Mouse (Mus musculus): Measurements from ENCODE around the gene Lalba. TPM values are rescaled to one million over a fixed set of nuclear protein-coding genes. Genes with fewer than 3 reads are reported as not detected.

Gene Lalba
- 0.48 TPM in 1 of 2 replicates, not detected in the other for polyA plus RNA-seq (2012; rRNA removed)

GRCm38 (mm10) chr15:98482701-98483100, at the start of gene Lalba:
Gene Lalba, minus strand, starts transcription at chr15:98482721.
- Histone ChIP-seq H3K27me3 (ENCODE audit: control insufficient read depth, insufficient read depth, low read length) (no peaks in the 10 kb centered on the region), H3K4me1 (replicated peaks; ENCODE audit: control insufficient read depth, insufficient read depth, low read length) (peaks cover 17% of the 10 kb centered on the region), H3K4me3 (ENCODE audit: control insufficient read depth, insufficient read depth, low read length) (no peak within 1 kb of the TSS), H3K27ac (ENCODE audit: control insufficient read depth, insufficient read depth, low read length) (no peak within 1 kb of the TSS), H3K36me3 (ENCODE audit: control insufficient read depth, insufficient read depth, low read length) (no peaks in the 10 kb centered on the region)
- TF ChIP-seq CTCF (IDR thresholded peaks at IDR 0.05; ENCODE audit: borderline replicate concordance, control insufficient read depth, extremely low read depth, insufficient read depth, low read length, poor library complexity) (no peak), POLR2A (IDR thresholded peaks at IDR 0.05; ENCODE audit: control insufficient read depth, extremely low read depth, insufficient read depth, low read length, poor library complexity) (no peak)
- no peak for DNase-seq
- 91% methylated on average over 3 of the region's 3 CpGs for WGBS

GRCm38 (mm10) chr15:98532281-98532680, 49.8 kb upstream of the Lalba start:
- H3K4me3 ChIP-seq (ENCODE audit: control insufficient read depth, insufficient read depth, low read length) = no peak overlapping the region
- H3K4me1 ChIP-seq (replicated peaks; ENCODE audit: control insufficient read depth, insufficient read depth, low read length) = peaks cover 8% of the 10 kb centered on the region
- WGBS = 23% methylated on average over 5 of the region's 5 CpGs
- no peak for DNase-seq
- TF ChIP-seq POLR2A (IDR thresholded peaks at IDR 0.05; ENCODE audit: control insufficient read depth, extremely low read depth, insufficient read depth, low read length, poor library complexity) = no peak
- TF ChIP-seq CTCF (IDR thresholded peaks at IDR 0.05; ENCODE audit: borderline replicate concordance, control insufficient read depth, extremely low read depth, insufficient read depth, low read length, poor library complexity) = no peak
- no peak overlapping the region for H3K27ac ChIP-seq (ENCODE audit: control insufficient read depth, insufficient read depth, low read length)
- H3K36me3 ChIP-seq (ENCODE audit: control insufficient read depth, insufficient read depth, low read length) = peaks cover 44% of the 10 kb centered on the region
- H3K27me3 ChIP-seq (ENCODE audit: control insufficient read depth, insufficient read depth, low read length) = no peaks in the 10 kb centered on the region

- no peaks in the 10 kb centered on the region for H3K27me3 ChIP-seq (ENCODE audit: control insufficient read depth, insufficient read depth, low read length)
- no peak overlapping the region for H3K4me3 ChIP-seq (ENCODE audit: control insufficient read depth, insufficient read depth, low read length)
- WGBS = 87% methylated on average over 5 of the region's 5 CpGs
- peaks cover 83% of the 10 kb centered on the region for H3K36me3 ChIP-seq (ENCODE audit: control insufficient read depth, insufficient read depth, low read length)
- no peak overlapping the region for H3K27ac ChIP-seq (ENCODE audit: control insufficient read depth, insufficient read depth, low read length)
- peaks cover 8% of the 10 kb centered on the region for H3K4me1 ChIP-seq (replicated peaks; ENCODE audit: control insufficient read depth, insufficient read depth, low read length)
- DNase-seq = no peak
- TF ChIP-seq POLR2A (IDR thresholded peaks at IDR 0.05; ENCODE audit: control insufficient read depth, extremely low read depth, insufficient read depth, low read length, poor library complexity) = no peak
- TF ChIP-seq CTCF (IDR thresholded peaks at IDR 0.05; ENCODE audit: borderline replicate concordance, control insufficient read depth, extremely low read depth, insufficient read depth, low read length, poor library complexity) = no peak
These were observed 45.6 kb upstream of the Lalba start for GRCm38 (mm10) chr15:98528066-98528563.

- Histone ChIP-seq H3K27me3 (ENCODE audit: control insufficient read depth, insufficient read depth, low read length) (no peaks in the 10 kb centered on the region), H3K27ac (ENCODE audit: control insufficient read depth, insufficient read depth, low read length) (no peak overlapping the region), H3K36me3 (ENCODE audit: control insufficient read depth, insufficient read depth, low read length) (peaks cover 92% of the 10 kb centered on the region), H3K4me1 (replicated peaks; ENCODE audit: control insufficient read depth, insufficient read depth, low read length) (peaks cover under 1% of the 10 kb centered on the region), H3K4me3 (ENCODE audit: control insufficient read depth, insufficient read depth, low read length) (no peak overlapping the region)
- TF ChIP-seq CTCF (IDR thresholded peaks at IDR 0.05; ENCODE audit: borderline replicate concordance, control insufficient read depth, extremely low read depth, insufficient read depth, low read length, poor library complexity) = no peak
- no peak for TF ChIP-seq POLR2A (IDR thresholded peaks at IDR 0.05; ENCODE audit: control insufficient read depth, extremely low read depth, insufficient read depth, low read length, poor library complexity)
- 91% methylated on average over 5 of the region's 5 CpGs for WGBS
- DNase-seq = no peak
These were observed 44.7 kb upstream of the Lalba start for GRCm38 (mm10) chr15:98527056-98527771.

GRCm38 (mm10) chr15:98526057-98526456, 43.5 kb upstream of the Lalba start:
- no peak for TF ChIP-seq POLR2A (IDR thresholded peaks at IDR 0.05; ENCODE audit: control insufficient read depth, extremely low read depth, insufficient read depth, low read length, poor library complexity)
- no peak for TF ChIP-seq CTCF (IDR thresholded peaks at IDR 0.05; ENCODE audit: borderline replicate concordance, control insufficient read depth, extremely low read depth, insufficient read depth, low read length, poor library complexity)
- WGBS = 94% methylated on average over 5 of the region's 5 CpGs
- peaks cover 96% of the 10 kb centered on the region for H3K36me3 ChIP-seq (ENCODE audit: control insufficient read depth, insufficient read depth, low read length)

GRCm38 (mm10) chr15:98521245-98521644, 38.7 kb upstream of the Lalba start:
- Histone ChIP-seq H3K27me3 (ENCODE audit: control insufficient read depth, insufficient read depth, low read length) (no peaks in the 10 kb centered on the region), H3K4me1 (replicated peaks; ENCODE audit: control insufficient read depth, insufficient read depth, low read length) (0 out of 2 replicates have a peak, but pooled peaks cover 2% of the 10 kb centered on the region), H3K27ac (ENCODE audit: control insufficient read depth, insufficient read depth, low read length) (no peak overlapping the region), H3K4me3 (ENCODE audit: control insufficient read depth, insufficient read depth, low read length) (no peak overlapping the region), H3K36me3 (ENCODE audit: control insufficient read depth, insufficient read depth, low read length) (peaks cover 71% of the 10 kb centered on the region)
- DNase-seq = no peak
- 60% methylated on average over 3 of the region's 3 CpGs for WGBS
- TF ChIP-seq CTCF (IDR thresholded peaks at IDR 0.05; ENCODE audit: borderline replicate concordance, control insufficient read depth, extremely low read depth, insufficient read depth, low read length, poor library complexity) (no peak), POLR2A (IDR thresholded peaks at IDR 0.05; ENCODE audit: control insufficient read depth, extremely low read depth, insufficient read depth, low read length, poor library complexity) (no peak)

More at GRCm38 (mm10) chr15:98526057-98526456, 43.5 kb upstream of the Lalba start:
- no peaks in the 10 kb centered on the region for H3K4me1 ChIP-seq (replicated peaks; ENCODE audit: control insufficient read depth, insufficient read depth, low read length)
- H3K4me3 ChIP-seq (ENCODE audit: control insufficient read depth, insufficient read depth, low read length) = no peak overlapping the region
- no peaks in the 10 kb centered on the region for H3K27me3 ChIP-seq (ENCODE audit: control insufficient read depth, insufficient read depth, low read length)
- no peak for DNase-seq
- no peak overlapping the region for H3K27ac ChIP-seq (ENCODE audit: control insufficient read depth, insufficient read depth, low read length)

Measured in thymus, adult 2 months (tissue).